Mouse (Mus musculus) kidney, adult 18-20 months (tissue): ENCODE data around the gene Gm17467.
"Not testable (repeated sequence)": the region's sequence is repeated elsewhere in the genome, so short reads cannot be mapped to it uniquely, and the experiment has no call there.

Source experiments
- DNase-seq: peaks from one replicate; pipeline ENCODE4 v3.0.0; 2021

Gm17467 gene

GRCm38 (mm10) chrX:123704691-123705090 is at the start of gene Gm17467:
Gm17467 (minus strand) TSS chrX:123704791.
- not testable (repeated sequence) for DNase-seq
